In genomic region chr10:42247125-42247816, GRCm38 (mm10) we compare ENCODE assay signal across 9 mouse cellular contexts. TPM values are rescaled to one million over a fixed set of nuclear protein-coding genes. Genes with fewer than 3 reads are reported as not detected.
DNase-seq lines count a peak whose midpoint lies in the region; ATAC-seq and TF ChIP-seq lines count a peak whose summit lies in the region.
"Had no signal": no experiment of that assay in that cellular context is flagged by ENCODE, and none has a peak within 500 bp of the region (broad histone marks: within the 10 kb centered on the region; RNA-seq: fewer than 3 reads in every experiment).

No protein-coding gene starts in this region.

- H3K27me3 ChIP-seq in ES-Bruce4 (ENCODE audit: control insufficient read depth, insufficient read depth, low read length, poor library complexity, severe bottlenecking) = no peaks in the 10 kb centered on the region
- H3K27me3 ChIP-seq in MEL (ENCODE audit: control insufficient read depth in 1 of 2, insufficient read depth in 2 of 2, low read length in 2 of 2) = no peaks in the 10 kb centered on the region
- H3K27me3 ChIP-seq in limb, embryonic 13.5 days = no peaks in the 10 kb centered on the region
- H3K27me3 ChIP-seq in hindbrain, embryonic 10.5 days (ENCODE audit: insufficient read depth, poor library complexity, severe bottlenecking) = no peaks in the 10 kb centered on the region
- no peaks in the 10 kb centered on the region for H3K27me3 ChIP-seq in forebrain, postnatal 0 days (ENCODE audit: insufficient read depth, low read length)
- H3K27me3 ChIP-seq: hindbrain, embryonic 15.5 days had no signal

- no peak for TF ChIP-seq RAD21 in MEL (IDR thresholded peaks at IDR 0.05; ENCODE audit: low read depth, low read length)

- no peak for TF ChIP-seq POLR2A in ES-Bruce4 (IDR thresholded peaks at IDR 0.05; ENCODE audit: insufficient read depth, low read length)
- TF ChIP-seq POLR2A in MEL (IDR thresholded peaks at IDR 0.05; ENCODE audit: control insufficient read depth in 1 of 2, insufficient read depth in 1 of 2, low read depth in 1 of 2, low read length in 2 of 2, poor library complexity in 1 of 2) = 0 out of 4 replicates have a peak, but pooled peaks of 1 of the 2 experiments have one; percentile 32

- H3K36me3 ChIP-seq in ES-Bruce4 (ENCODE audit: control insufficient read depth, insufficient read depth, low read length, poor library complexity, severe bottlenecking) = no peaks in the 10 kb centered on the region
- peaks cover 5 to 73% of the 10 kb centered on the region in 2 experiments; a peak in 3 of 4 replicates for H3K36me3 ChIP-seq in MEL (ENCODE audit: control insufficient read depth in 1 of 2, insufficient read depth in 2 of 2, low read length in 2 of 2)
- no peaks in the 10 kb centered on the region for H3K36me3 ChIP-seq in limb, embryonic 13.5 days
- H3K36me3 ChIP-seq in hindbrain, embryonic 10.5 days = no peaks in the 10 kb centered on the region
- H3K36me3 ChIP-seq in forebrain, postnatal 0 days (ENCODE audit: insufficient read depth) = no peaks in the 10 kb centered on the region
- H3K36me3 ChIP-seq: hindbrain, embryonic 15.5 days had no signal

- WGBS in limb, embryonic 13.5 days = 52% methylated on average over 11 of the region's 11 CpGs
- WGBS in hindbrain, embryonic 10.5 days = 79% methylated on average over 11 of the region's 11 CpGs
- 85% methylated on average over 11 of the region's 11 CpGs for WGBS in forebrain, postnatal 0 days

- TF ChIP-seq EP300 in ES-Bruce4 (IDR thresholded peaks at IDR 0.05; ENCODE audit: insufficient read depth, low read depth, low read length) (no peak), MEL (IDR thresholded peaks at IDR 0.05; ENCODE audit: low read depth in 1 of 2, low read length in 2 of 2) (peak; percentile 62 to 69)

- H3K27ac ChIP-seq in ES-Bruce4 (ENCODE audit: insufficient read depth, low read length) (peak overlapping the region; percentile 17; the same call in 1 of the 2 replicates), MEL (ENCODE audit: control insufficient read depth, low read depth, low read length) (peak overlapping the region; percentile 70)
- H3K27ac ChIP-seq in limb, embryonic 13.5 days = peak overlapping the region; percentile 65; the same call in 1 of the 2 replicates
- H3K27ac ChIP-seq in hindbrain, embryonic 10.5 days = no peak overlapping the region
- no peak overlapping the region for H3K27ac ChIP-seq in forebrain, postnatal 0 days (ENCODE audit: low read depth, low read length)
- H3K27ac ChIP-seq: hindbrain, embryonic 15.5 days had no signal

- TF ChIP-seq CTCF in ES-Bruce4 (IDR thresholded peaks at IDR 0.05; ENCODE audit: low read depth, low read length) (no peak), MEL (IDR thresholded peaks at IDR 0.05 in 2 of 3, conservative IDR thresholded peaks at IDR 0.05 in 1 of 3; ENCODE audit: control insufficient read depth in 1 of 3, insufficient read depth in 1 of 3, low read depth in 2 of 3, low read length in 3 of 3, poor library complexity in 1 of 3, severe bottlenecking in 1 of 3) (no peak)
- TF ChIP-seq CTCF in forebrain, postnatal 0 days (IDR thresholded peaks at IDR 0.05; ENCODE audit: low read depth) = no peak

- H3K9ac ChIP-seq in ES-Bruce4 (ENCODE audit: low read depth, poor library complexity, severe bottlenecking) (no peak overlapping the region), MEL (ENCODE audit: control insufficient read depth, low read depth, low read length, poor library complexity, severe bottlenecking) (peak overlapping the region; percentile 49)
- H3K9ac ChIP-seq in limb, embryonic 13.5 days = no peak overlapping the region
- no peak overlapping the region for H3K9ac ChIP-seq in forebrain, postnatal 0 days
- H3K9ac ChIP-seq: hindbrain, embryonic 15.5 days had no signal

- ATAC-seq in limb, embryonic 13.5 days (ENCODE audit: low FRiP score, low read depth) = no peak
- ATAC-seq in forebrain, postnatal 0 days = no peak

- H3K79me2 ChIP-seq in MEL (ENCODE audit: control insufficient read depth, insufficient read depth, low read length, poor library complexity) = peaks cover 31% of the 10 kb centered on the region

- H3K4me3 ChIP-seq in ES-Bruce4 (ENCODE audit: low read depth, low read length) (no peak overlapping the region), MEL (ENCODE audit: control insufficient read depth in 1 of 2, insufficient read depth in 1 of 2, low read depth in 2 of 2, low read length in 2 of 2) (peak overlapping the region in 1 of 2 experiments; percentile 18; a peak in 1 of 4 replicates)
- H3K4me3 ChIP-seq in limb, embryonic 13.5 days = no peak overlapping the region
- no peak overlapping the region for H3K4me3 ChIP-seq in hindbrain, embryonic 10.5 days
- H3K4me3 ChIP-seq in forebrain, postnatal 0 days (ENCODE audit: low read depth, low read length) = no peak overlapping the region
- H3K4me3 ChIP-seq: hindbrain, embryonic 15.5 days had no signal

- H3K4me1 ChIP-seq in ES-Bruce4 (ENCODE audit: control insufficient read depth, insufficient read depth, low read length) (peaks cover 4% of the 10 kb centered on the region), MEL (ENCODE audit: control insufficient read depth in 1 of 2, insufficient read depth in 2 of 2, low read length in 2 of 2) (peaks cover 48 to 63% of the 10 kb centered on the region in 2 experiments)
- H3K4me1 ChIP-seq in limb, embryonic 13.5 days = peaks cover 86% of the 10 kb centered on the region
- H3K4me1 ChIP-seq in hindbrain, embryonic 10.5 days (replicated peaks) = peaks cover 32% of the 10 kb centered on the region
- H3K4me1 ChIP-seq in forebrain, postnatal 0 days (ENCODE audit: insufficient read depth) = 0 out of 2 replicates have a peak, but pooled peaks cover 4% of the 10 kb centered on the region

- DNase-seq in MEL (ENCODE audit: low read depth, low spot score) = peak; percentile 85
- peak; percentile 46 for DNase-seq in heart, adult 8-10 months (ENCODE audit: low spot score)
- DNase-seq in hindbrain, embryonic 10.5 days (ENCODE audit: low spot score) = no peak
- no peak for DNase-seq in layer of hippocampus, adult 9-11 months
- DNase-seq in forebrain, postnatal 0 days = no peak
- DNase-seq: right cerebral cortex, postnatal 14 days had no signal

- H3K9me3 ChIP-seq in ES-Bruce4 (replicated peaks; ENCODE audit: control insufficient read depth, insufficient read depth, low read length, poor library complexity, severe bottlenecking) (no peaks in the 10 kb centered on the region), MEL (replicated peaks; ENCODE audit: insufficient read depth, low read length) (no peaks in the 10 kb centered on the region)
- H3K9me3 ChIP-seq in limb, embryonic 13.5 days = no peaks in the 10 kb centered on the region
- no peaks in the 10 kb centered on the region for H3K9me3 ChIP-seq in hindbrain, embryonic 10.5 days
- no peaks in the 10 kb centered on the region for H3K9me3 ChIP-seq in forebrain, postnatal 0 days (ENCODE audit: low read length)
- H3K9me3 ChIP-seq: hindbrain, embryonic 15.5 days had no signal

- peak overlapping the region; percentile 27 for H3K4me2 ChIP-seq in limb, embryonic 13.5 days (replicated peaks)
- no peak overlapping the region for H3K4me2 ChIP-seq in forebrain, postnatal 0 days (ENCODE audit: low read depth)
- H3K4me2 ChIP-seq: hindbrain, embryonic 15.5 days had no signal

TF ChIP-seq in MEL, 35 proteins besides CTCF, POLR2A, EP300 and RAD21 (continues in another document):
- TF ChIP-seq ETS1 (IDR thresholded peaks at IDR 0.05; ENCODE audit: low read depth, low read length) (peak; percentile 71), ZC3H11A (IDR thresholded peaks at IDR 0.05; ENCODE audit: low read depth, low read length) (no peak), MAFK (IDR thresholded peaks at IDR 0.05; ENCODE audit: borderline replicate concordance, low read depth, low read length) (no peak), ZMIZ1 (IDR thresholded peaks at IDR 0.05; ENCODE audit: low read depth, low read length) (no peak), KAT2A (conservative IDR thresholded peaks at IDR 0.05; ENCODE audit: low read depth, low read length) (no peak), TCF12 (IDR thresholded peaks at IDR 0.05; ENCODE audit: low read depth, low read length) (peak; percentile 65; the same call in 1 of the 2 replicates), SIN3A (IDR thresholded peaks at IDR 0.05; ENCODE audit: low read length) (peak; percentile 90), ZKSCAN1 (IDR thresholded peaks at IDR 0.05; ENCODE audit: low read depth, low read length) (no peak), MYC (IDR thresholded peaks at IDR 0.05; ENCODE audit: low read depth, low read length) (0 out of 2 replicates have a peak, but pooled peaks have one; percentile 37), UBTF (IDR thresholded peaks at IDR 0.05; ENCODE audit: borderline replicate concordance, insufficient read depth, low read depth, low read length) (no peak), MAZ (IDR thresholded peaks at IDR 0.05; ENCODE audit: low read depth, low read length) (0 out of 2 replicates have a peak, but pooled peaks have one; percentile 42), GATA1 (IDR thresholded peaks at IDR 0.05; ENCODE audit: low read depth, low read length) (peak; percentile 56), NELFE (IDR thresholded peaks at IDR 0.05; ENCODE audit: low read depth, low read length) (no peak), E2F4 (IDR thresholded peaks at IDR 0.05; ENCODE audit: borderline replicate concordance, low read depth, low read length) (no peak), TBP (IDR thresholded peaks at IDR 0.05; ENCODE audit: low read depth, low read length) (peak; percentile 55; the same call in 1 of the 2 replicates), TAL1 (IDR thresholded peaks at IDR 0.05; ENCODE audit: low read length) (peak; percentile 51), BHLHE40 (IDR thresholded peaks at IDR 0.05; ENCODE audit: borderline replicate concordance, low read depth, low read length) (no peak), CHD1 (IDR thresholded peaks at IDR 0.05; ENCODE audit: low read depth, low read length) (no peak), MEF2A (IDR thresholded peaks at IDR 0.05; ENCODE audit: extremely low read depth, insufficient replicate concordance, low read depth, low read length, poor library complexity, severe bottlenecking) (no peak), JUND (IDR thresholded peaks at IDR 0.05; ENCODE audit: low read depth, low read length) (no peak)

RNA-seq across cellular contexts. Expression of gene Foxo3, which starts 29.3 kb away (rescaled TPM):
- polyA plus RNA-seq in ES-Bruce4 (2011; ENCODE audit: insufficient read depth, insufficient read length, low read depth, missing spikeins) (42.1 and 44.9 TPM in 2 replicates), MEL (2012; ENCODE audit: insufficient read depth in 1 of 2, insufficient read length in 2 of 2, low read depth in 1 of 2, low replicate concordance in 2 of 2, missing spikeins in 1 of 2) (100 to 1,000 TPM in 1 of 2 experiments, 10 to 100 TPM in 1; 27.2 to 103 TPM)
- total RNA-seq in MEL (2012; rRNA removed) = 21.0 and 31.8 TPM in 2 replicates
- total RNA-seq in heart, adult 8-10 months (2022) = 10 to 100 TPM; 67.9 to 93.5 (median 80.4) TPM
- 8.1 and 8.5 TPM in 2 replicates for polyA plus RNA-seq in limb, embryonic 13.5 days (2015; fragmentation: Nextera tagmentation; extraction: Ambion mirVana)
- 2.5 and 3.0 TPM in 2 replicates for polyA plus RNA-seq in hindbrain, embryonic 10.5 days (2016; fragmentation: Nextera tagmentation; extraction: Ambion mirVana)
- 24.2 and 29.1 TPM in 2 replicates for total RNA-seq in forebrain, postnatal 0 days (2014; rRNA removed)
- 6.4 and 6.5 TPM in 2 replicates for polyA plus RNA-seq in forebrain, postnatal 0 days (2015; fragmentation: Nextera tagmentation; extraction: Ambion mirVana)

Comparison
In these comparisons a context has a peak if more than half of its experiments do, and no peak if none do; other contexts are left out.
1. H3K27ac ChIP-seq: peak in ES-Bruce4 (single experiment), MEL (single experiment) and limb, embryonic 13.5 days (single experiment); none in hindbrain, embryonic 10.5 days (single experiment) and forebrain, postnatal 0 days (single experiment).
2. DNase-seq: peak in MEL (single experiment) and heart, adult 8-10 months (single experiment); none in hindbrain, embryonic 10.5 days (single experiment), layer of hippocampus, adult 9-11 months (single experiment) and forebrain, postnatal 0 days (single experiment).